Mouse (Mus musculus) monocyte, adult 2 months (primary cell): ENCODE results near the gene Susd1.

Experiments used
- DNase-seq, 2 experiments: peaks; one replicate each; pipeline ENCODE4 v3.0.0; 2022; ENCODE audit warnings: low spot score in 2 of 2, low read depth in 1 of 2

Susd1 gene

DNA sequence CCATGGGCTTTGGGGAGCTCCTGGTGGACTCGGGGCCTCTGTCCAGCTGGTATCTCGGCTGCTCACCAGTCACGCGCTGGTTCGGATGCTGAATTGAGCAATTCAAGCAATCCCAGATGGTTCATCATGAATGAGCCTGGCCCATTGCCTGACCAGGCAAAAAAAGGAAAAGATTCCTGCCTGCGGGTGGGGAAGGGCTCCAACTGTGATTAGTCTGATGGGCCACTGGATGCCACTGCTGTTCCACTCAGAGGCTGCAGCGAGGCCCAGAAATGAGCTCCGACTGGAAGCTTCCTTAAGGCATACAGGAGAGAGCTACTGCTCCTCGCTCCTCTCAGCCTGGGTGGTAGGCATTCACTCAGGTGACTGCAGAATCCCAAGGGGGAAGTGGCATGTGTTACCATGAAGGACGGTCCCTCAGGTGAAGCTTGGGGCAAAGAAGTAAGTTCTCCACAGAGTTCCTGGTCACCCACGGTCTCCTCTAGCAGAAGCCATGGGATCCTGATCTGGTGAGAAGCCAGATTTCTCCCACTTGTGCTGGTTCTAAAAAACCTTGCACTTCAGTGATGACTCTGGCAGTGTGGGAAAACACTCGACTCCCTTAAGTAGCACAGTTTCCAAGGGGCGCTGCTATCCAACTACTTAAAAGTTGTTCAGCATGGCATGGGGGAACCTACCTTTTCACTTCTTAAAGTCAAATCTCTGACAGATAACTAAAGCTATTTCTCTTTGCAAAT is 57.3 kb downstream of the Susd1 start:
- no peak for DNase-seq

DNA sequence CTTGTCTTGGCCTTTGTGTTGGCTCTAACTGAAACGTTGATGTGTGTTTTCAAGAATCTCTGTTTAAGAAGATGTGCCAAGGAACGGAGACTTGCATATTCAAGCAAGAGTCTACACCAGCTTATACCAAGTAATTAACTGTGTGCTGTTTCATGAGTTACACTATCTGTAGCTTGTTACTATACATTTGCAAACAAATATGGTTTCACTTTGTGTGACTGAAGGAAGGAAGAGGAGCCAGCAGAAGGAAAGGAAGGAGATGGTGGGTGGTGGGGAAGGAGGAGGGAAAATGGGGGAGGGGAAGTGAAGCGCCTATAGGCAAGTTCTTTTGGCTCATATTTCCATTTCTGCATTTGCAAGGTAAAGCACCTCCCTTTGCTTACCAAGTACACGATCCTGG is 58.0 kb downstream of the Susd1 start:
- no peak for DNase-seq

DNA sequence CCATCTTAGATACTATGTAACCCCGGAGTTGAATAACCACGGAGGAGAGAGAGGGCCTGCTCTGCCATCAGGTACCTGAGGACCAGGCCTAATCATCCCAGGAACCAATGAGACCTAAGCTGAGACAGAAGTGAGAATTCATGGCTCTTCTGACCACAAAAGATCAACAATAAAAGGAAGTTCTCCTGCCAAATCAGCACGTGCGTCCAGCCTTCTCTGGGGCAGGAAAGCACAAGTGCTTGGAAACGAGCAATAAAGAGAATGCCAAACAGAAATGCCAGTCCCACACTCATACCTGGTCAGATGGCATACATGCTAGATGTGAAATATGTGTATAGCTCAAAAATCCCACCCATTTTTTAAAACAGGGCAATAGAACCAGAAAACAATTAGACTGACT is 58.6 kb downstream of the Susd1 start:
- DNase-seq: no peak

DNA sequence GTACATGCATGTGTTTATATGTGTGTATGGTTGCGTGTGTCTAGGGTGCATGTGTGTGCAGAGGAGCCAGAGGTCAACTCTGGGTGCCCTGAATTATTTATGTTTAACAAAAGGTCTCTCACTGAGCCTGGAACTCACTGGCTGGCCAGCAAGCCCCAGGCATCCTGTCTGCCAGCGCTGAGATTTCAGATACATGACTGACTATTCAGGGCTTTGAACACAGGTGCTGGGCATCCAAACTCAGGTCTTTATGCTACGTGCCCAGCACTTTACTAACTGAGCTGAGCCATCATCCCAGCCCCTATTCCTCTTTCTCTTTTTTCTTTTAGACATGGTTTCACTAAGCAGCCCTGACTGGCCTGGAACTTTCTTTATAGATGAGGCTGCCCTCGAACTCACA is 59.8 kb downstream of the Susd1 start:
- no peak for DNase-seq

DNA sequence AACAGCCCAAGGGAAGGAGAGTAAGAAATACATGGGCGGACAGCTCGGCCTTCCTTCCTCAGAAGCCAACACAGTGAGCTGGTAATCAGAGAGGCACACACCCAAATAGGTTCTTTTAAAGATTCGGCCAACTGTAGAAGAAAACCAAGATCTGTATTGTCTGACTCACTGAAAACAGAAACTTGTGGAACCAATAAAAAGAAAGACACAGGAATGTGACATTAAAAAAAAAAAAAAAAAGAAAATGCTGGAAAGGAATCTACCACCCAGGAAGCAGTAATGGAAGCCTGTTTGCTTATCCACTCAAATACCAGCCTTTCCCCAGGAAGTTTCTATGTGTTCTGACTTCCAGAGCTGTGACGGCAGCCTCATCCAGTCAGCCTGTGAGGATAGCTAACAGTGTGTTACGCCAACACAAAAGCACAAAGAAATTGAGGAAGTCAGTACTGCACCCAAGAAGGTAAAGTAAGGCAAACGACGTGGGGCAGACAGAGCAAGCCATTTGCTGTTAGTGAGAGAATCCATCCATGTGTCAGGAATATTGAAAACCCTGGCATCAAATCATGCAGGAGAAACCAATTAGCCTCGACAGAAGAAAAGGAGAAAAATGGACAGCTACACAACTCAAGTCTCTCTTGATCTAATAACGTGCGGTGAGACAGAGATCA is 64.0 kb downstream of the Susd1 start:
- DNase-seq: no peak

DNA sequence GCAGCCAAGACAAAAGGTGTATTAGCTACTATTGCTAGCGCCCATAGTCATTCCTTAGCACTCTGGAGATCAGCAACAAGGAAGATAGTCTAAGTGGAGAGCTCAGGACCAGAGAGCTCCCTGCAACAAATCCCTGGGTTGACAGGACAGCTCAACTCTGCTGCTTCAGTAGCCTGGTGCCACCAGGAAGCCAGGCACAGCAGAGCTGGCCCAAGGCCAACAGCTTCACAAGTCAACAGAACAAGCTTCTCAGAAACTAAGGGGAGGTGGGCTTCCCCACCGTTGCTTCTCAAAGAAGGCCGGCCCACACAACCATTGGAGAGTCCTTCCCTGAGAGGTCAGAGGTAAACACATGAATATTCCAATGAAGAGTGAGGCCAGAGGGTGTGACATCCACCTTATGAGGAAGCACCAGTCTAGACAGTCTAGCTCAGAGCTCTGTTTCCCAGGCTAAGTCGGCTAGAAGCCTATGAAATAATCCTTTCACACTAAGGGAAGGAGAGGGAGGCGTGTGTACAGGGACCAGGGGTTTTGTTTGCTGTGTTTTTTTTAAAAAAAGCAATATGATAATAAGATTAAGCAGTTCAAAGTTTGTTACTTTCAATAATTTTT is 65.8 kb downstream of the Susd1 start:
- DNase-seq: no peak

DNA sequence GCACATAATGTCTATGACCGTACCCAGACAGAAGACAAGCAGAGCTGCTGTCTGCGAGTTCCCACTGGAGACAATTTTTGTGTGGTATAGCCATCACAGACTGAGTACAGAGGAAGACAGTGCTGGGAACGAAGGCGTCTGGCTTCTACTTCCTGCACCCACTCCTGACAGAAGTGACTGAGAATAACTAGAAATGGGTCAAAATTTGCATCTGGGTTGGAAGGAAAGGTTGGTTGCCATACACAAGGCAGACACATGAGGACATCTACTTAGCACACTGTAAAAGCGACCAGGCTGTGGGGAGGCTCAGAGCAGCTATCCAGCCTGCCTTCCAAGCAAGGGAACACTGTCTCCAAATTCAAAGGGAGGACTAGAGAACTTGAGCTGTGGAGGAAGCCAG is 66.5 kb downstream of the Susd1 start:
- no peak for DNase-seq

DNA sequence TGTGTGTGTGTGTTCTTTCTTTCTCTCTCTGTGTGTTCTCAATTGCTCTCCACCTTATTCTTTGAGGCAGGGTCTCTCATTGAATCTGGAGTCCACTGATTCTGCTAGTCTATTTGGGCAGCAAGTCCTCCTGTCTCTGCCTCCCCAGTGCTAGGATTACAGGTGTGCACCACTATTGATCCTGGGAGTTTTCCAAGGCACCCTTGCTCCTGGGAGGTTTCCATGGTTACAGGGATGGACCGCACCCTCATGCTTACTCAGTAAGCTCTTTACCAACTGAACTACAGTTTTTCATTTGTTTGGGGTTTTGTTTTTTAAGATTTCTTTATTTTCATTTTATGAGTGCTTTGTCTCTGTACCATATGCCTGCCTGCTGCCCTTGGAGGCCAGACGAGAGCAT is 68.5 kb downstream of the Susd1 start:
- no peak for DNase-seq

DNA sequence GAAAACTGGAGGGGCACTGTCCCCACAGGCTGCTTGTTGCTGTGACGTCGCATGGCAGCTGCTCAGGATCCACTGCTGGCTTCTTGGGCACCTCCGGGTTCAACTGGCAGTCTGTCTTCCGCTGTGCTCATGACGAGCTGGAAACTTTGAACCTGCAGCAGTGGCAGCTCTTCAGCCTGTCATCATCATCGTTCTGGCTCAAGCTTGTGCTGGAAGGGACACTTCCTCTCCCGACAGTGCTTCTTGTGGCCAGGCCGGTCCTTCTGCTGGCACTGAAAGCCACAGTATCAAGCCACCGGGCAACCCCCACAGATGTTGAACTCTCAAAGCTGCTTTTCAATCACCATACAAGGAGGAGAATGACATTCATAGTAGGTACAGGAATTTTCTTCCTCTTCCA is 70.3 kb downstream of the Susd1 start:
- no peak for DNase-seq

DNA sequence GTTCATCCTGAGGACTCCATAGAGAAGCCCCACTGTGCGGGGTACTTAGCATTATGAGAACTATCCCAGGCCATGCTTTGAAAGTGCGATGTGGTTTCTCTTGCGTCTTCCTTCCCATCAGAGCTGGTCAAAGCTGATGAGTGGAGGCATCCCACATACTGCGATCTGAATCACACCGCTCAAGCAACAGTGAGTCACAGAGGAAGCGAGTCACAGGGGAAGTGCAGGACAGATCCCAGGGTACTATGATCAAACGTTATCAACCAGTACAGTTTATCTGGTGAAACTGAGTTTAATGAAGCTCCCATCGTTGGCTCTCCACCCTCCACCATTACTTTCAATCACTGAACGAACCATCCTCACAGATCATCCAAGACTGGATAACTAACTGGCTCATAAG is 72.2 kb downstream of the Susd1 start:
- DNase-seq: peak; percentile 25 to 34

DNA sequence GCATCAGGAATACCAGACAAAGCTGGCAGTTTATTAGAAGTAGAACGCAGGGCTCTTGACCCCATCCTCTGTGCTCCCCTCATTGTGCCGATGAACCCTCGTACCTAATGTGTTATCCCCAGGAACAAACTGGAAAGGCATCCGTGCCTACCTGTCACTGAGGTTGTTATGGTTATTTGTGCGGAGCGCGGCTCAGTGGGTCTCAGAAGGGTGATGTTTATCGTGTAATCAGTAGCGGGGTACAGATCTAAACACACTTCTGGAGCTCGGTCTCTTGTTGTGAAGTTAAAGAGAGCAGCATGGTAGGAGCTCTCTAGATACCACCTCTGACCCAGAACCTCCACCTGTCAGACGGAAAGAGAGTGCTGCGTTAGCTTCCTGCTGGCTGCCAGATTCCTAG is 72.9 kb downstream of the Susd1 start:
- no peak for DNase-seq

DNA sequence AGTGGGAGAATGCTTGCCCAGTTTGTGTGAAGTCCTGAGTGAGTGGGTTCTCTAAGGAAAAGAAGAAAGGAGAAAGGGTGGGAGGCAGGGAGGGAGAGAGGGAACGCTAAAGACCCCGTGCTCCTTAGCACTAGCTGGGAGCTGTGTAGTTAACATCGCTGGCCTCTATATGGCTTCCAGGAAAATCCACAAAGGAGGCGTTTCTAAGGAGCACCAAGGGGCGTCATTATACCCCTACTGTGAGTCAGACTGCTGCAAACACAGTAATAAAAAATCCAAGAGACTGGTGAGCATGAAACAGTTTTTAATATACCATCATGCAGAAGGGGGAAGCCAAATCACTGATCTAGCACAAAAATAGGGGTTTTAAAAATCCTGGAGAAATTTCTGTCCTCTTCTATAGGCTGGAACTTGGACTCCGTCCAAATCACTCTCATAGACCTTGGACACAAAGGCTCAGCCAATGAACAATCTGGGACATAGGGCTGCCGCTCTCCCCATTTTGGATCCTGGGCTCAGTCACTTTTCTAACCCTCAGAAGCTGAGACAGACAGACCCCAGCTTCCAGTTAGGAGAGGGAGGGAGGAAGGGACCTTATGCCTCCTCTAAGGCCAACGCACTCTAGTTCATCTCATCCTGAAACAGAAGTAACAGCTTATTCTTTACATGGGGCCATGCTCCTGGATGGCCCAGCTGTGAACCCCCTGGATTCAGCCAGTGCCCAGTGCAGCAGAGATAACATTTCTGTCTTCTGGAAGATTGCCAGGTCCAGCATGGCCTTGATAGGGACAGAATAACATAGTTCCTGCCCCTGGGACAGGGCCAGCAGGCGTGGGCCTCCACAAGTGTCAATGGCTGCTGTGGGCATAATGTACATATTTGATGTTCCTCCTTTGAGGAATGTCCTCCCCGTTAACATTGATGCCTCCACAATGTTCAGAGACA is 73.9 kb downstream of the Susd1 start:
- DNase-seq: no peak

DNA sequence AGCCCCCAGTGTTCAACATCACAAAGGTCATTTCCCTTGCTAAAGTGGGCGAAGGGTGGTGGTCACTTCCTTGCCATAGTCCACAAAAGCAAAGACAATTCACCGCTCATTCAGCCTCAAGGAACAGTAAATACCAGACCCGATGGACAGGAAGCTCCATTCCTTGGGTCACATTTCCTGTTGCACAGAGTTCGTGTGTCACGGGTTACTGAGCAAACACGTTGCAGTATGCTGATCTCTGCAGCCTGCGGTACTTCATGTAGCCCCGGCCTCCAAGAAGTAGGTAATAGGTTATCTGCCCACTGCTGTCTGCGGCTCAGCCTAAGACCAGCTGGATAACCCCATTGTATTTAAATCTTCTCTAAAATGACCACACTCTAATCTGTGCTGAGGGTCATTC is 75.4 kb downstream of the Susd1 start:
- no peak for DNase-seq

DNA sequence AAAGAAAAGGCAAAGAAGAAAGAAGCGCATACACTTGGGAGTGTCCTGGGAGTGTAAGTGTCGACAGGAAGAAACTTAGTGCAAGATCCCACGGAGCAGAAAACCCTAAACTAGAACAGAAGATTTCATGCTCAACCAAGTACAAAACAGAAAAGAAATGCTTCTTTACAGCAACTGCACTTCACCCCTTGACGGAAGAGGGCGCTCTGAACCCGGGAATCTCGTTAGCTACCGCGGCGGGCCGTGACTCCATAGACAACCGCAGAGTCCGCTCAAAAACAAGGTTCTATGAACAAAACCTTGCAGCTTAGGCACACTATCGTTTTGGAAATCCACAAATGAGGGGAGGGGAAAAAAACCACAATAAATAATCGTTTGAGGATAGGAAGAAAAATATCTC is 77.7 kb downstream of the Susd1 start:
- peak; percentile 41 to 61 for DNase-seq

DNA sequence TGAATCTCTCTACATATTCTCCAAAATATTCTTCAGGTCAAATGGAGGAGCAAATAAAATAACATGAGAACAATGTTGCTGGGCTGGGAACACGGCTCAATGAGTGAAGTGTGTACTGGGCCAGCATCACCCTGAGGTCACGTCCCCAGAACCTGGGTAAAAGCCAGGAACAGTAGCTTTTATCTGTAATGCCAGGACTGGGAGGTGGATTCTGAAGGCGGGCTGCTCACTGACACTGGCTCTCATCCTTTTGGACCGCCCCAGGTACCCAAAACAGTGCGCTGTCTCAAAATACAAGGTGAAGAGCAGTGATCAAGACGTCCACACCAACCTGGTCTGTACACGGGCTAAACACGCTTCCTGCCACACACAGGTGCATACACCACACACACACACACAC is 78.5 kb downstream of the Susd1 start:
- DNase-seq: no peak

DNA sequence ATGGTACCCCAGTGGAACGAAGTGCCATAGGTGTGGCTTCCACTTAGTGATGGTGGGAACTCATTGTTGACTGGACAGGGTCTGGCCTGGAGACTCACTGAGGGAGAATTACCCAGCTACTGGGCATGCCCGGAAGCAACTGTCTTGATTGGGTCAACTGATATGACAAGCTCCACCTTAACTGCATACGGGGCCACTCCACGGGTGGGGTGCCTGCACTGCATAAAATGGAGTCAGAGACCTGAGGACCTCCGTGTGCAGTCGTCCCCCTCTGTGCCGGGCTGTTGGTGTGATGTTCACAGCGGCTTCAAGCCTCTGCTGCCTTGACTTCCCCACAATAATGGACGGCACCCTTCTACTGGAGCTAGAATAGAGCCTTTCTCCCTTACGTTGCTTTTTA is 79.5 kb downstream of the Susd1 start:
- DNase-seq: no peak

DNA sequence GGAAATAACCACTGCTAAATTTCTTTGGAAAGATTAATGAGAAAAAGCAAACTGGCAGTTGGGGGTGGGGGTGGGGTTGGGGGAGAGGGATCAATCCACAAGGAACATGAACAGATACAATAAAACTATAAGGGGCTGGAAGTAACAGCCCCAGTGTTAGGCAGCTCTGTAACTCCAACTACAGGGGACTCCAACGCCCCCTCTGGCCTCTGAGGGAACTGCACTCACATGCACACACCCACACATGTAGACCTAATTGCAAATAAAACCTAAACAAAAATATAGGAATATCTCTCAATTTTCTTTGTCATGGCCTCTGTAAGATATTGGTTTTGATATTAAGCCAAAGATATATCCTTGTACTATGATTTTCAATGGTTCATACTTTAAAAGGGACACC is 83.0 kb downstream of the Susd1 start:
- DNase-seq: no peak

DNA sequence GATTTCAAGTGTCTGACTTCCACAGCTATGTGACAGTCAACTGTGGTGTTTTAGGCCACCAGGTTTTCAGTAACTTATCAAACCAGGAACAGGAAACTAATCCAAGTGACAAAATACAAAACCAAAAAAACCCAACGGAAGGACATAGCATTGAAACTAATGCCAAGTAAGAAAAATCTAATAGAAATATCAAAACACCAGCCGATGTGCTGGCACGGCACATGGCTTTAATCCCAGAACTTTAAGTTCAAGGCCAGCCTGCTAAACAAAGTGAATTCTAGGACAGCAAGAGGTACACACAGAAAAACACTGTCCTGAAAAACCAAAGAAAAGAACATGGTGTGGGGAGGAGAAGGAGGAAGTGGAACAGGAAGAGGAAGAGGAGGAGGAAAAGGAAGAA is 83.8 kb downstream of the Susd1 start:
- DNase-seq: no peak

DNA sequence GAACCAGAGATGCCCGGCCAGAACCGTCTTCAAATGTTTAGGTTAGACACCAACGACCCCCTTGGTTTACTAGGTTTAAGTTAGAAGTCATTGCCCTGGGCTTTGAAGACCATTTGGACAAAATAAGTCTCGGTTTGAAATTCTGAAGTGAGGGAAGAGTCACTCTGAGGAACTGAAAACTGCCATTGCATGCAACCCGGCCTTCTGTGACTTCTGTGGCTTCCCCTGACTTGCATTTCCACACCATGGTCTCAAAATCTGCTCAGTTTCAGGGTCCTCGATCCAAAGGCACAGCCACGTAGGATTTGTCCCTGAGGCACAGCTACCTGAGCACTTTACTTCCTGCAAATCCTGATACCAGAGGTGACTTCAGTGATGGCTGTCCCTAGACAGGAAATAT is 86.5 kb downstream of the Susd1 start:
- DNase-seq: no peak

DNA sequence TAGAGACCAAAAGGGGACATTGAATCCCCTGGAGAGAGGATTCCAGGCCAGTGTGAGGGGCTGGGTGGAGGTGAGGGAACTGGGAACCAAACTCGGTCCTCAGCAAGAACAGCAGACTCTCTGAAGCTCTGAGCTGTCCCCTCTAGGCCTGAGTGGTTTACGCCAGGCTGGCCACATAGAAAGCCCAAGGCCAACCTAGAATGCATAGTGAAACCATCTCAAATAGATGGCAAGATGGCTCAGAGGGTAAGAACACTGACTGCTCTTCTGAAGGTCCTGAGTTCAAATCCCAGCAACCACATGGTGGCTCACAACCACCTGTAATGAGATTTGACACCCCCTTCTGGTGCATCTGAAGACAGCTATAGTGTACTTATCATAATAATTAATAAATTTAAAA is 88.1 kb downstream of the Susd1 start:
- no peak for DNase-seq

DNA sequence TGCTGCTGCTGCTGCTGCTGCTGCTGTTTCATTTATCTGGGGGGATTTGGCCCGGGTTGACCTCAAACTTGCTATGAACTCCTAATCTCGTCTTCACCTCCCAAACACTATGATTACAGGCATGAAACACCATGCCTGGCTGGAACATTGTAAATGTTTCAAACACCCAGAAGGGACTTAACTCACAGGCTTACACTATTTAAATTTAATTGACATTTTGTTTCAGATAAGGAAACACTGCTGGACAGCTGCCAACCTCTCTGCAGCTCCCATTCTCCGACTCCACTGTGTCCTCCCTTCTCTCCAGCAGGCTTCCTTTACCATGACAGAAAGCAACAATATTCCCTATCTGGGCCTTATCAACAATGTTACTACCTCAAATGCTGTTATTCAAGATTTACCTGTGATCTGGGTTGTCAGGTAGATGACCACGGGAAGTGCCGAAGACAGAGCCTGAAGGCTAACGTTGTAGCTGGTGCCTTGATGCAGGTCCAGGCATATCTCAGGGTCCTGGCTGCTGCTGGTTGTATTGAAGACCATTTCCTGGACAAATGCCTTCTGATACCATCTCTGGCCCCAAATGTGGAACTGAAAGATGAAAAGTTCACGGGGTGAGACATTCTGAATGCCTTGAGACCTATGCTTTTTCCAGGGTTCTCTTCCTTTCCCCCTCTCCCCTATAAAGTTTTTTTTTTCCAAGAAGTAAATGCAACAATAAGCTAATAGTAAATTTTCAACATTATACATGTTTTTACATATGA is 88.8 kb downstream of the Susd1 start:
- no peak for DNase-seq
